ENCODE assay signal across 9 mouse cellular contexts in the genomic region with DNA sequence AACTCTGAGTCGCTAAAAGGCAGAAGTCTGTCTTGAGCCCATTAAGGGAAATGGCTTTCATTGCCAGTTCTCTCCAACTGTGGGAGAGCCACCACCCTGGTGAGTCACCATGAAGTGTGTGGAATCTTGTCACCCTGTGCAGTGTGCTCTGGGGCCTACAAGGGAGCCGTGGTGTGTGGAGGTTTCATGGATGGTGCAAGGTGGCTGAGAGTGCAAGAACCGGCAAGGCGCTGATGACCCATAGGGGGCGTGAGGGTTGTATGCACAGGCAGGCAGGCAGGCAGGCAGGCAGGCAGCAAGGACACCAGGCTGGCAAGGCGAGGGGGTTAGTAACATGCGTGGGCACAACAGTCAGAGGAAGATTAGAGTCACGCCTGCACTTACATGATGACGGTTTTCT. TPM values are rescaled to one million over a fixed set of nuclear protein-coding genes. Genes with fewer than 3 reads are reported as not detected.
A peak's percentile ranks its signal among the peaks of the same experiment; 100 is the strongest.
DNase-seq lines count a peak whose midpoint lies in the region; ATAC-seq and TF ChIP-seq lines count a peak whose summit lies in the region.
"Had no signal": no experiment of that assay in that cellular context is flagged by ENCODE, and none has a peak within 500 bp of the region (broad histone marks: within the 10 kb centered on the region; RNA-seq: fewer than 3 reads in every experiment).

No protein-coding gene starts in this region.

- H3K4me3 ChIP-seq in intestine, postnatal 0 days (ENCODE audit: low read depth, low read length): no peak overlapping the region
- H3K4me3 ChIP-seq in intestine, embryonic 15.5 days (replicated peaks): no peak overlapping the region
- H3K4me3 ChIP-seq in C2C12 (ENCODE audit: insufficient read depth, poor library complexity, severe bottlenecking): no peak overlapping the region
- H3K4me3 ChIP-seq in lung, embryonic 14.5 days (ENCODE audit: low read depth, low read length): no peak overlapping the region
- H3K4me3 ChIP-seq: embryonic facial prominence, embryonic 13.5 days had no signal

- peak; percentile 13 for DNase-seq in T-cell, adult 2 months (ENCODE audit: low spot score)
- peak; percentile 41 for DNase-seq in lung, embryonic 14.5 days
- peak; percentile 48 for DNase-seq in thymus, postnatal 0 days (ENCODE audit: low spot score)
- DNase-seq in gastrocnemius, adult 18-20 months (ENCODE audit: low spot score): no peak

- no peaks in the 10 kb centered on the region for H3K4me1 ChIP-seq in intestine, postnatal 0 days (replicated peaks; ENCODE audit: control insufficient read depth, insufficient read depth, low read length)
- no peaks in the 10 kb centered on the region for H3K4me1 ChIP-seq in intestine, embryonic 15.5 days (replicated peaks)
- H3K4me1 ChIP-seq in lung, embryonic 14.5 days (ENCODE audit: insufficient read depth): no peaks in the 10 kb centered on the region
- H3K4me1 ChIP-seq: embryonic facial prominence, embryonic 13.5 days had no signal

- H3K36me3 ChIP-seq in intestine, postnatal 0 days (ENCODE audit: control insufficient read depth, insufficient read depth): no peaks in the 10 kb centered on the region
- no peaks in the 10 kb centered on the region for H3K36me3 ChIP-seq in intestine, embryonic 15.5 days
- H3K36me3 ChIP-seq in C2C12 (ENCODE audit: control insufficient read depth, insufficient read depth): no peaks in the 10 kb centered on the region
- H3K36me3 ChIP-seq in lung, embryonic 14.5 days (ENCODE audit: insufficient read depth): no peaks in the 10 kb centered on the region
- H3K36me3 ChIP-seq: embryonic facial prominence, embryonic 13.5 days had no signal

- H3K79me3 ChIP-seq in C2C12 (ENCODE audit: low read depth): no peaks in the 10 kb centered on the region

- no peaks in the 10 kb centered on the region for H3K9me3 ChIP-seq in intestine, postnatal 0 days (ENCODE audit: control insufficient read depth)
- H3K9me3 ChIP-seq in intestine, embryonic 15.5 days: no peaks in the 10 kb centered on the region
- H3K9me3 ChIP-seq in lung, embryonic 14.5 days (ENCODE audit: low read depth, low read length): no peaks in the 10 kb centered on the region
- H3K9me3 ChIP-seq: embryonic facial prominence, embryonic 13.5 days had no signal

- H3K27me3 ChIP-seq in intestine, postnatal 0 days (replicated peaks; ENCODE audit: control insufficient read depth, insufficient read depth, low read length): no peaks in the 10 kb centered on the region
- no peaks in the 10 kb centered on the region for H3K27me3 ChIP-seq in intestine, embryonic 15.5 days (replicated peaks)
- H3K27me3 ChIP-seq in C2C12 (ENCODE audit: control insufficient read depth, insufficient read depth, insufficient read length): peaks cover 48% of the 10 kb centered on the region
- H3K27me3 ChIP-seq in lung, embryonic 14.5 days (ENCODE audit: insufficient read depth, low read length): no peaks in the 10 kb centered on the region
- H3K27me3 ChIP-seq: embryonic facial prominence, embryonic 13.5 days had no signal

- H3K79me2 ChIP-seq in C2C12 (ENCODE audit: control insufficient read depth, insufficient read depth): no peaks in the 10 kb centered on the region

- no peak overlapping the region for H3ac ChIP-seq in C2C12 (ENCODE audit: control insufficient read depth, insufficient read length, low read depth)

- H3K4me2 ChIP-seq in intestine, postnatal 0 days (replicated peaks; ENCODE audit: low read depth): no peak overlapping the region
- H3K4me2 ChIP-seq in intestine, embryonic 15.5 days (replicated peaks): no peak overlapping the region
- no peak overlapping the region for H3K4me2 ChIP-seq in lung, embryonic 14.5 days
- H3K4me2 ChIP-seq: embryonic facial prominence, embryonic 13.5 days had no signal

- no peak overlapping the region for H3K9ac ChIP-seq in intestine, postnatal 0 days (ENCODE audit: low read depth, low read length)
- no peak overlapping the region for H3K9ac ChIP-seq in intestine, embryonic 15.5 days
- no peak overlapping the region for H3K9ac ChIP-seq in lung, embryonic 14.5 days
- H3K9ac ChIP-seq: embryonic facial prominence, embryonic 13.5 days had no signal

- no peak overlapping the region for H3K27ac ChIP-seq in intestine, postnatal 0 days (ENCODE audit: low read depth, low read length)
- H3K27ac ChIP-seq in intestine, embryonic 15.5 days: no peak overlapping the region
- no peak overlapping the region for H3K27ac ChIP-seq in lung, embryonic 14.5 days (ENCODE audit: low read depth)
- H3K27ac ChIP-seq: embryonic facial prominence, embryonic 13.5 days had no signal

- WGBS in intestine, postnatal 0 days: 33% methylated on average over 9 of the region's 9 CpGs
- 41% methylated on average over 9 of the region's 9 CpGs for WGBS in intestine, embryonic 15.5 days
- 31% methylated on average over 9 of the region's 9 CpGs for WGBS in lung, embryonic 14.5 days

- ATAC-seq in intestine, postnatal 0 days: no peak
- no peak for ATAC-seq in intestine, embryonic 15.5 days
- ATAC-seq in erythroblast, adult 5-6 weeks (replicated peaks; ENCODE audit: low FRiP score, poor library complexity, severe bottlenecking): 0 out of 2 replicates have a peak, but pooled peaks have one; percentile 29
- no peak for ATAC-seq in lung, embryonic 14.5 days (ENCODE audit: insufficient read depth)

- TF ChIP-seq CTCF in intestine, postnatal 0 days (IDR thresholded peaks at IDR 0.05; ENCODE audit: low read depth): peak; percentile 78
- peak; percentile 67 for TF ChIP-seq CTCF in C2C12 (IDR thresholded peaks at IDR 0.05; ENCODE audit: control insufficient read depth, insufficient read depth, insufficient read length)
- TF ChIP-seq CTCF in lung, embryonic 14.5 days (IDR thresholded peaks at IDR 0.05; ENCODE audit: low read depth): peak; percentile 72

TF ChIP-seq in C2C12, 6 proteins besides CTCF, POLR2A, EP300 and RAD21:
- no peak for TF ChIP-seq FOSL1 (IDR thresholded peaks at IDR 0.05; ENCODE audit: insufficient read depth, low read length, poor library complexity, severe bottlenecking)
- no peak for TF ChIP-seq USF1 (IDR thresholded peaks at IDR 0.05; ENCODE audit: low read depth)
- TF ChIP-seq MYOG (IDR thresholded peaks at IDR 0.05; ENCODE audit: control insufficient read depth, extremely low read depth, insufficient read length): no peak
- no peak for TF ChIP-seq MAX (IDR thresholded peaks at IDR 0.05)
- TF ChIP-seq CEBPB (IDR thresholded peaks at IDR 0.05; ENCODE audit: low read depth): no peak
- no peak for TF ChIP-seq MYOD1 (IDR thresholded peaks at IDR 0.05; ENCODE audit: control insufficient read depth, insufficient read length, low read depth)

RNA-seq across cellular contexts. Expression of a gene that starts 37.2 kb away (rescaled TPM):
- polyA plus RNA-seq in intestine, postnatal 0 days (2015; fragmentation: Nextera tagmentation; extraction: Ambion mirVana): 8.9 and 9.7 TPM in 2 replicates
- 16.0 and 17.0 TPM in 2 replicates for polyA plus RNA-seq in intestine, embryonic 15.5 days (2015; fragmentation: Nextera tagmentation; extraction: Ambion mirVana)
- 15.1 TPM for polyA plus RNA-seq in C2C12 (2012; fragmentation: generic; extraction: Trizol)
- 6.7 and 11.1 TPM in 2 replicates for total RNA-seq in erythroblast, adult 5-6 weeks (2015; ENCODE audit: low replicate concordance)
- 8.1 and 10.8 TPM in 2 replicates for total RNA-seq in erythroblast, adult 5-6 weeks (2017; ENCODE audit: low replicate concordance)
- polyA plus RNA-seq in lung, embryonic 14.5 days (2014; fragmentation: Nextera tagmentation; extraction: Ambion mirVana): 17.2 and 18.2 TPM in 2 replicates
- polyA plus RNA-seq in thymus, postnatal 0 days (2015; fragmentation: Nextera tagmentation; extraction: Ambion mirVana): 49.6 and 54.0 TPM in 2 replicates
- 1 to 10 TPM; 5.9 to 6.5 TPM for total RNA-seq in gastrocnemius, adult 18-20 months (2021)
